8 mouse cellular contexts compared by ENCODE assay signal in the genomic region with DNA sequence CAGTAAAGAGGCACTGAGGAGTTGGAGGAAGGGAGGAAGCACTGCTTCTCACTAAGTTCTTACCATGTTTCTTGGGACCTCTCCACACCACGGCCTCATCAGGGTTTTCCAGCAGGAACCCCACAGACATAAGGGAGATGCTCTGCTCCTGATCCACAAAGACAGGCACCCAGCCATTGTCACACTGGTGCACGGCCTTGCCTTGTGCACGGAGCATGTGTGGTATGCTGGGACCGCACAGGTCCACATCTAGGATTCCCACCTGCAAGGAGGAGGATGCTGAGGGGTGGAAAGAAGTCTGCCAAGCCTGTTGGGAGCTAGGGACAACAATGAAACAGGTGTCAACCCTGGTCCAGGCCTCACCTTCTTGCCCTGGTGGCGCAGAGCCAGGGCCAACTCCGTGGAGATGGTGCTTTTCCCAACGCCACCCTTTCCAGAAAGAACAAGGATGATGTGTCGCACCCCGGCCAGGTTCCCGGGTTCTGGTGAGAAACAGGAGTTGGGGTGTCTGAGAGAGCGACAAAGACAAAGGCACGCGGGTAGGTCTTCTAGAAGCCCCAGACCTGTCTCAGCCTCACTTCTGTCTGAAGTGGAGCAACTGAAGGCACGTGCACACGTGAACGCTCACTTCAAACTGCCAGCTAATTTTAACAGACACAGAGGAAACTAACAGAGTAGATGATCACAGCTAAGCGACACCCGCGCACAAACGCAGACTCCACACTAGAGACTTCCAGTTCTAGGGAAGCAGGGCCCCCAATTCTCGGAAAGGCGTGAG. TPM values are rescaled to one million over a fixed set of nuclear protein-coding genes. Genes with fewer than 3 reads are reported as not detected.
A peak's percentile ranks its signal among the peaks of the same experiment; 100 is the strongest.
DNase-seq lines count a peak whose midpoint lies in the region; ATAC-seq lines count a peak whose summit lies in the region.

No protein-coding gene starts in this region.

- no peak for ATAC-seq in kidney, embryonic 16.5 days (ENCODE audit: low FRiP score, low TSS enrichment)
- ATAC-seq in hindbrain, embryonic 15.5 days (ENCODE audit: low FRiP score, low read depth): no peak
- no peak for ATAC-seq in midbrain, embryonic 16.5 days
- no peak for ATAC-seq in activated CD4-positive, CD25-positive, alpha-beta regulatory T cell, adult 4 months

- H3K36me3 ChIP-seq in kidney, embryonic 16.5 days (ENCODE audit: insufficient read depth, low read length): peaks cover 8% of the 10 kb centered on the region; the same call in 1 of the 2 replicates
- H3K36me3 ChIP-seq in embryonic facial prominence, embryonic 10.5 days (replicated peaks): peaks cover 57% of the 10 kb centered on the region
- peaks cover 21% of the 10 kb centered on the region for H3K36me3 ChIP-seq in hindbrain, embryonic 15.5 days
- peaks cover 17% of the 10 kb centered on the region; the same call in 1 of the 2 replicates for H3K36me3 ChIP-seq in midbrain, embryonic 16.5 days (ENCODE audit: control insufficient read depth, insufficient read depth, low read length)

- intact Hi-C loops in gastrocnemius, postnatal 14 days (cut with DNase I; ENCODE audit: low total_unique reads): no loop called here

- peak overlapping the region; percentile 64 for H3K4me2 ChIP-seq in kidney, embryonic 16.5 days (replicated peaks; ENCODE audit: low read depth, low read length)
- H3K4me2 ChIP-seq in hindbrain, embryonic 15.5 days: peak overlapping the region; percentile 68
- H3K4me2 ChIP-seq in midbrain, embryonic 16.5 days (ENCODE audit: low read length): peak overlapping the region; percentile 86

- no peak overlapping the region for H3K27ac ChIP-seq in kidney, embryonic 16.5 days (ENCODE audit: low read length)
- peak overlapping the region; percentile 62; the same call in 1 of the 2 replicates for H3K27ac ChIP-seq in embryonic facial prominence, embryonic 10.5 days (replicated peaks)
- H3K27ac ChIP-seq in hindbrain, embryonic 15.5 days (replicated peaks): no peak overlapping the region
- no peak overlapping the region for H3K27ac ChIP-seq in midbrain, embryonic 16.5 days (ENCODE audit: low read length)

- H3K27me3 ChIP-seq in kidney, embryonic 16.5 days (ENCODE audit: insufficient read depth, low read length): no peaks in the 10 kb centered on the region
- no peaks in the 10 kb centered on the region for H3K27me3 ChIP-seq in embryonic facial prominence, embryonic 10.5 days (replicated peaks; ENCODE audit: low read depth, poor library complexity, severe bottlenecking)
- no peaks in the 10 kb centered on the region for H3K27me3 ChIP-seq in hindbrain, embryonic 15.5 days
- H3K27me3 ChIP-seq in midbrain, embryonic 16.5 days (ENCODE audit: control insufficient read depth, insufficient read depth, low read depth, low read length): no peaks in the 10 kb centered on the region

- H3K9me3 ChIP-seq in kidney, embryonic 16.5 days (ENCODE audit: low read length): no peaks in the 10 kb centered on the region
- no peaks in the 10 kb centered on the region for H3K9me3 ChIP-seq in embryonic facial prominence, embryonic 10.5 days
- H3K9me3 ChIP-seq in hindbrain, embryonic 15.5 days: no peaks in the 10 kb centered on the region
- H3K9me3 ChIP-seq in midbrain, embryonic 16.5 days (replicated peaks; ENCODE audit: control insufficient read depth, low read length, poor library complexity, severe bottlenecking): no peaks in the 10 kb centered on the region

- peak overlapping the region; percentile 71 for H3K9ac ChIP-seq in kidney, embryonic 16.5 days (replicated peaks; ENCODE audit: low read length)
- peak overlapping the region; percentile 38 for H3K9ac ChIP-seq in hindbrain, embryonic 15.5 days
- peak overlapping the region; percentile 61 for H3K9ac ChIP-seq in midbrain, embryonic 16.5 days (ENCODE audit: low read depth, low read length)

- no peak for DNase-seq in kidney, adult 18-20 months
- DNase-seq in embryonic facial prominence, embryonic 10.5 days (ENCODE audit: low spot score): no peak
- no peak for DNase-seq in adrenal gland, postnatal 36 days
- DNase-seq in gastrocnemius, postnatal 14 days: no peak

- WGBS in kidney, embryonic 16.5 days: 25% methylated on average over 22 of the region's 22 CpGs
- 26% methylated on average over 22 of the region's 22 CpGs for WGBS in embryonic facial prominence, embryonic 10.5 days
- WGBS in hindbrain, embryonic 15.5 days: 26% methylated on average over 22 of the region's 22 CpGs
- WGBS in midbrain, embryonic 16.5 days: 25% methylated on average over 22 of the region's 22 CpGs

- H3K4me1 ChIP-seq in kidney, embryonic 16.5 days (ENCODE audit: insufficient read depth, low read length): peaks cover 17% of the 10 kb centered on the region
- H3K4me1 ChIP-seq in embryonic facial prominence, embryonic 10.5 days: peaks cover 41% of the 10 kb centered on the region
- peaks cover 28% of the 10 kb centered on the region for H3K4me1 ChIP-seq in hindbrain, embryonic 15.5 days (replicated peaks)
- H3K4me1 ChIP-seq in midbrain, embryonic 16.5 days (ENCODE audit: control insufficient read depth, insufficient read depth, low read length): peaks cover 32% of the 10 kb centered on the region

- H3K4me3 ChIP-seq in kidney, embryonic 16.5 days (ENCODE audit: low read length): peak overlapping the region; percentile 84
- H3K4me3 ChIP-seq in embryonic facial prominence, embryonic 10.5 days: peak overlapping the region; percentile 84
- H3K4me3 ChIP-seq in hindbrain, embryonic 15.5 days: peak overlapping the region; percentile 77
- H3K4me3 ChIP-seq in midbrain, embryonic 16.5 days (ENCODE audit: low read depth, low read length): peak overlapping the region; percentile 68

RNA-seq across cellular contexts. Expression of gene Nubp2, which starts 0.6 kb away (rescaled TPM):
- polyA plus RNA-seq in kidney, embryonic 16.5 days (2015; fragmentation: Nextera tagmentation; extraction: Ambion mirVana): 63.3 and 67.1 TPM in 2 replicates
- 71.8 and 81.8 TPM in 2 replicates for polyA plus RNA-seq in embryonic facial prominence, embryonic 10.5 days (2016; fragmentation: Nextera tagmentation; extraction: Ambion mirVana)
- polyA plus RNA-seq in hindbrain, embryonic 15.5 days (2015; fragmentation: Nextera tagmentation; extraction: Ambion mirVana): 62.7 and 65.2 TPM in 2 replicates
- 54.3 and 54.7 TPM in 2 replicates for polyA plus RNA-seq in midbrain, embryonic 16.5 days (2015; fragmentation: Nextera tagmentation; extraction: Ambion mirVana)
- 10 to 100 TPM; 47.7 to 57.9 TPM for total RNA-seq in adrenal gland, postnatal 36 days (2021)
- polyA plus RNA-seq in activated CD4-positive, CD25-positive, alpha-beta regulatory T cell, adult 4 months (2017; shearing (Covaris generic)): 100 to 1,000 TPM in 1 of 2 experiments, 10 to 100 TPM in 1; 88.6 to 103 TPM
- total RNA-seq in gastrocnemius, postnatal 14 days (2021): 10 to 100 TPM; 12.5 to 14.6 TPM

RNA-seq across cellular contexts. Expression of gene Spsb3, which starts 0.9 kb away (rescaled TPM):
- 46.2 and 50.4 TPM in 2 replicates for polyA plus RNA-seq in kidney, embryonic 16.5 days (2015; fragmentation: Nextera tagmentation; extraction: Ambion mirVana)
- polyA plus RNA-seq in embryonic facial prominence, embryonic 10.5 days (2016; fragmentation: Nextera tagmentation; extraction: Ambion mirVana): 47.1 TPM in 2 replicates
- polyA plus RNA-seq in hindbrain, embryonic 15.5 days (2015; fragmentation: Nextera tagmentation; extraction: Ambion mirVana): 78.5 and 87.6 TPM in 2 replicates
- 85.8 and 90.5 TPM in 2 replicates for polyA plus RNA-seq in midbrain, embryonic 16.5 days (2015; fragmentation: Nextera tagmentation; extraction: Ambion mirVana)
- 10 to 100 TPM; 31.2 to 34.7 TPM for total RNA-seq in adrenal gland, postnatal 36 days (2021)
- 10 to 100 TPM; 38.5 to 50.9 TPM for polyA plus RNA-seq in activated CD4-positive, CD25-positive, alpha-beta regulatory T cell, adult 4 months (2017; shearing (Covaris generic))
- 10 to 100 TPM; 24.4 to 29.2 TPM for total RNA-seq in gastrocnemius, postnatal 14 days (2021)

RNA-seq across cellular contexts. Expression of gene Eme2, which starts 9.3 kb away (rescaled TPM):
- 36.5 and 38.5 TPM in 2 replicates for polyA plus RNA-seq in kidney, embryonic 16.5 days (2015; fragmentation: Nextera tagmentation; extraction: Ambion mirVana)
- polyA plus RNA-seq in embryonic facial prominence, embryonic 10.5 days (2016; fragmentation: Nextera tagmentation; extraction: Ambion mirVana): 30.6 and 33.6 TPM in 2 replicates
- polyA plus RNA-seq in hindbrain, embryonic 15.5 days (2015; fragmentation: Nextera tagmentation; extraction: Ambion mirVana): 27.0 and 30.5 TPM in 2 replicates
- polyA plus RNA-seq in midbrain, embryonic 16.5 days (2015; fragmentation: Nextera tagmentation; extraction: Ambion mirVana): 28.6 and 28.8 TPM in 2 replicates
- 10 to 100 TPM; 41.0 to 42.3 TPM for total RNA-seq in adrenal gland, postnatal 36 days (2021)
- polyA plus RNA-seq in activated CD4-positive, CD25-positive, alpha-beta regulatory T cell, adult 4 months (2017; shearing (Covaris generic)): 10 to 100 TPM; 12.8 to 26.0 TPM
- total RNA-seq in gastrocnemius, postnatal 14 days (2021): 10 to 100 TPM; 13.9 to 14.5 TPM

RNA-seq across cellular contexts. Expression of gene Mrps34, which starts 9.4 kb away (rescaled TPM):
- polyA plus RNA-seq in kidney, embryonic 16.5 days (2015; fragmentation: Nextera tagmentation; extraction: Ambion mirVana): 102 TPM in 2 replicates
- polyA plus RNA-seq in embryonic facial prominence, embryonic 10.5 days (2016; fragmentation: Nextera tagmentation; extraction: Ambion mirVana): 102 and 105 TPM in 2 replicates
- 80.1 and 82.3 TPM in 2 replicates for polyA plus RNA-seq in hindbrain, embryonic 15.5 days (2015; fragmentation: Nextera tagmentation; extraction: Ambion mirVana)
- 72.9 and 77.2 TPM in 2 replicates for polyA plus RNA-seq in midbrain, embryonic 16.5 days (2015; fragmentation: Nextera tagmentation; extraction: Ambion mirVana)
- total RNA-seq in adrenal gland, postnatal 36 days (2021): 100 to 1,000 TPM; 109 to 177 TPM
- 10 to 100 TPM; 77.7 to 87.5 TPM for polyA plus RNA-seq in activated CD4-positive, CD25-positive, alpha-beta regulatory T cell, adult 4 months (2017; shearing (Covaris generic))
- 100 to 1,000 TPM; 118 to 120 TPM for total RNA-seq in gastrocnemius, postnatal 14 days (2021)

RNA-seq across cellular contexts. Expression of gene Nme3, which starts 10.8 kb away (rescaled TPM):
- polyA plus RNA-seq in kidney, embryonic 16.5 days (2015; fragmentation: Nextera tagmentation; extraction: Ambion mirVana): 78.1 and 86.1 TPM in 2 replicates
- 47.3 and 50.1 TPM in 2 replicates for polyA plus RNA-seq in embryonic facial prominence, embryonic 10.5 days (2016; fragmentation: Nextera tagmentation; extraction: Ambion mirVana)
- 81.6 and 85.5 TPM in 2 replicates for polyA plus RNA-seq in hindbrain, embryonic 15.5 days (2015; fragmentation: Nextera tagmentation; extraction: Ambion mirVana)
- polyA plus RNA-seq in midbrain, embryonic 16.5 days (2015; fragmentation: Nextera tagmentation; extraction: Ambion mirVana): 79.7 and 88.6 TPM in 2 replicates
- 100 to 1,000 TPM in 1 of 2 experiments, 10 to 100 TPM in 1; 51.3 to 113 TPM for total RNA-seq in adrenal gland, postnatal 36 days (2021)
- polyA plus RNA-seq in activated CD4-positive, CD25-positive, alpha-beta regulatory T cell, adult 4 months (2017; shearing (Covaris generic)): 10 to 100 TPM; 51.5 to 53.2 TPM
- total RNA-seq in gastrocnemius, postnatal 14 days (2021): 1 to 10 TPM; 7.6 to 9.0 TPM
